In genomic region chr19:27409196-27409595, GRCm38 (mm10) we compare ENCODE assay signal across 18 mouse cellular contexts.
"Had no signal": no experiment of that assay in that cellular context is flagged by ENCODE, and none has a peak within 500 bp of the region (broad histone marks: within the 10 kb centered on the region; RNA-seq: fewer than 3 reads in every experiment).

No protein-coding gene starts in this region.

- DNase-seq: lung, adult 18-20 months; lung, embryonic 14.5 days; lung, postnatal 10 days; lung, postnatal 4 days; midbrain, embryonic 14.5 days; retina, postnatal 1 day; right cerebral cortex, adult 18-20 months; right cerebral cortex, postnatal 25 days; right cerebral cortex, postnatal 4 days; spleen, adult 18-20 months; thymus, adult 18-20 months; thymus, postnatal 14 days; thymus, postnatal 36 days had no signal

- H3K27ac ChIP-seq: midbrain, embryonic 10.5 days; midbrain, embryonic 12.5 days; neural tube, embryonic 13.5 days; neural tube, embryonic 15.5 days had no signal

- H3K4me3 ChIP-seq: midbrain, embryonic 10.5 days; midbrain, embryonic 12.5 days; myocyte; neural tube, embryonic 13.5 days; neural tube, embryonic 15.5 days had no signal
